Mouse (Mus musculus) megakaryocyte, embryonic 14.5 days (primary cell): ENCODE results near the gene Mblac1. TPM values are rescaled to one million over a fixed set of nuclear protein-coding genes. Genes with fewer than 3 reads are reported as not detected.
A peak's percentile ranks its signal among the peaks of the same experiment; 100 is the strongest.

Experiments
- H3K27me3 ChIP-seq: replicated peaks from 2 replicates; pipeline ENCODE3; 2012; ENCODE audit warnings: inconsistent platforms
- H3K36me3 ChIP-seq: replicated peaks from 2 replicates; pipeline ENCODE3; 2012; ENCODE audit warnings: low read length, inconsistent platforms, mixed read lengths
- H3K4me1 ChIP-seq: 2 replicates; pipeline ENCODE4 v1.6.1; 2012; ENCODE audit warnings: inconsistent platforms
- H3K4me3 ChIP-seq: replicated peaks from 2 replicates; pipeline ENCODE3; 2012; ENCODE audit warnings: moderate library complexity, mild to moderate bottlenecking, inconsistent platforms
- H3K9me3 ChIP-seq: 2 replicates; pipeline ENCODE4 v1.6.1; 2012; ENCODE audit warnings: inconsistent platforms
- FLI1 ChIP-seq: IDR thresholded peaks from 2 replicates; pipeline ENCODE4 v1.6.1; 2012; ENCODE audit warnings: low read length, inconsistent platforms, mixed read lengths
- GATA1 ChIP-seq: IDR thresholded peaks from 3 replicates; pipeline ENCODE4 v1.6.1; 2012; ENCODE audit warnings: mixed read lengths, low read length, inconsistent platforms, borderline replicate concordance
- polyA plus RNA-seq: library from polyadenylated mRNA; stranded (reverse); fragments of >175 nt; gene quantifications from 2 replicates; pipeline ENCODE4 v1.2.3, GENCODE M21; 2012; ENCODE audit warnings: low replicate concordance; ENCODE audit not compliant: insufficient read depth

Gene Mblac1
- polyA plus RNA-seq, 1 experiment: 3.8 TPM

DNA sequence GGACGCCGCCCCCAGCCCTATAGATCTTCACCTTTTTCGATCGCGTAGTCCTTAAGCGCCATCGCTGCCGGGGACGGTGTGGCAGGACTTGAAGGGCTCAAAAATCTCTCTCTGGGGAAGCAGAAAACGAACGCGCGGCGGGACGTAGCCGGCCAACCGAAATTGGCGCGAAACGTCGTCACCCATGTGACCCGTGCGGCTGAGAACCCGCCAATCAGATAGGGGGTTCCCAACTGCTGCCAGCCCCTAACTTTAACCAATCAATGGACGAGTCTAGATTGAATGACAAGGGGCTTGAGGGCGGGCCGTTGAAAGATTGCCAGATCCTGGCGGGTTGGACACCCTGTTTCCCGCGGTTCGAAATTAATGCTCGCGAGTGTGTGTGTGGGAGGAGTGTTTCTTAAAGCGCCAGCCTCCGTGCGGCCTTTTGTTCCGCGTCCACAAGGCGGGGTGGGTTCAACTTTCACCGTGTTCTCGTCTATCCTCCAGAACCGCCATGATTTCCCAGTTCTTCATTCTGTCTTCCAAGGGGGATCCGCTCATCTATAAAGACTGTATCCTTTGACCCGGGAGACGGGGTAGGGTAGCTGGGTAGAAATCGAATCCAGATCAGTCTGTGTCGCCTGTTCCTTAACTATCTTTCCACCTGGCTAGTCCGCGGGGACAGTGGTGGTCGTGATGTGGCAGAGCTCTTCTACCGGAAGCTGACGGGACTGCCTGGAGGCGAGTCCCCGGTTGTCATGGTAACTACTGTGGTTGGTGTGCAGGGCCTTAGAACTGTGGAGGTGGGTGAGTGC, 22.2 kb upstream of the Mblac1 start, which contains the start of the genes Ap4m1 and Mcm7:
TSS of gene Ap4m1 (plus strand) at position 308 of the 797 bp plus-strand sequence.
TSS of gene Mcm7 (minus strand) at position 728 of the 797 bp plus-strand sequence.
- peak within 1 kb of the TSS; percentile 99 for H3K4me3 ChIP-seq
- H3K4me1 ChIP-seq: peaks cover 28% of the 10 kb centered on the region
- no peaks in the 10 kb centered on the region for H3K9me3 ChIP-seq
- no peaks in the 10 kb centered on the region for H3K27me3 ChIP-seq
- TF ChIP-seq GATA1 (no peak), FLI1 (no peak)
- H3K36me3 ChIP-seq: peaks cover 66% of the 10 kb centered on the region

DNA sequence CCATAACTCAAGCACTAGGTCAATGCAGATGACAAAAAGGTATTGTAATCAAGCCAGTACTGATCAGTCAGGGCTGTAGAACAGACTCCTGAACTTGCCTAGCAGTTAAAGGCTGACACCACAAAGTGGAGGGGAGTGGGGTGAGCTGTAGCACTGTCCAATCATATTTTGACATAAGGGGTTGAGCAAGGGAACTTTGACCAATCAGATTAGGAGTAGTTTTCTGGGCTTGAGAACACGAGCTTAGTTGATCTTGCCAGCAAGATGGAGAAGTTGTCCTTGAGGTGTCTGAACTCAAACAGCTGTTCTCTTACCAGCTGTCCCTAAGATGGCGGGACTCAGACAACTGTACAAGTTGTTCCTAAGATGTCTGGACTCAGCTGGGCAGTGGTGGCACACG, 20.9 kb upstream of the Mblac1 start:
- Histone ChIP-seq H3K9me3 (no peaks in the 10 kb centered on the region), H3K27me3 (no peaks in the 10 kb centered on the region), H3K4me3 (no peak overlapping the region), H3K36me3 (peaks cover 66% of the 10 kb centered on the region), H3K4me1 (peaks cover 23% of the 10 kb centered on the region)
- no peak for TF ChIP-seq GATA1
- TF ChIP-seq FLI1: no peak

DNA sequence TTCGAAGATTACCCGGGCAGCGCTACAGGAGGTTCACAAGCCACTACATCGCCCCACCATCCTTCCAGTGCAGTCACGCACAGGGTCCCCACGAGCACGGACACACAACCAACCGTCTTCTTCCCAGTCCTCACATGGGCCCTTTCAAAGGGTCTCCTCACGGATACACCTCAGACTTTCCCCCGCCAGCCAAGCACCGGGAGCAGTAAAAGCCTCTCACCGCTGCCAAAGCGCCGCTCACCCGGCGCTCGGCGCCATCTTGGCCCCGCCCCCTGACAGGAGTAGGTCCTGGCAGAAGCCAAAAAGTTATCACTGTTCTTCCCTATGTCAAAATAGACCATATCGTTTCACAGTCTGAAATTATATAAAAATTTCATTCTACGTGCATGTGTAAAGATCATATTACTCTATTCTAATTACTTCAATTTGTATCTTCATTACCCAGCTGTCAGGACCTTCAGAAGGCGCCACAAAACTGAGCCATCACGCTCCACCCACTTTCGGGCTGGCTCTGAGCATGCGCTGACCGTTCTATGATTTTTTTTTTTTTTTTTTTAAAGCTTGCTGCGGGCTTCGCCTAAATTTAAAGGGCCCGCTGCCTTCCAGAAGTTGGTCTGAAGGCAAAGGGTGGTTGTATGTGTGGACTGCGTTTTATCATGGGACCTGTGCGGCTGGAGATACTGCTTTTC, 7.0 kb upstream of the Mblac1 start, which contains the start of the genes Taf6 and Cnpy4:
TSS of gene Taf6 (minus strand) at position 502 of the 689 bp plus-strand sequence.
TSS of gene Cnpy4 (plus strand) at position 536 of the 689 bp plus-strand sequence.
- no peaks in the 10 kb centered on the region for H3K27me3 ChIP-seq
- H3K4me1 ChIP-seq: peaks cover 24% of the 10 kb centered on the region
- TF ChIP-seq FLI1 (no peak), GATA1 (no peak)
- H3K36me3 ChIP-seq: peaks cover 50% of the 10 kb centered on the region
- peak within 1 kb of the TSS; percentile 99 for H3K4me3 ChIP-seq
- no peaks in the 10 kb centered on the region for H3K9me3 ChIP-seq

GRCm38 (mm10) chr5:138187661-138188306, 6.3 kb upstream of the Mblac1 start:
- Histone ChIP-seq H3K9me3 (no peaks in the 10 kb centered on the region), H3K27me3 (no peaks in the 10 kb centered on the region), H3K4me3 (peak overlapping the region; percentile 99), H3K4me1 (peaks cover 24% of the 10 kb centered on the region), H3K36me3 (peaks cover 50% of the 10 kb centered on the region)
- no peak for TF ChIP-seq GATA1
- TF ChIP-seq FLI1: no peak

- peak overlapping the region; percentile 97 for H3K4me3 ChIP-seq
- peaks cover 5% of the 10 kb centered on the region for H3K27me3 ChIP-seq
- peaks cover 31% of the 10 kb centered on the region for H3K36me3 ChIP-seq
- TF ChIP-seq GATA1 (no peak), FLI1 (no peak)
- peaks cover 29% of the 10 kb centered on the region for H3K4me1 ChIP-seq
- no peaks in the 10 kb centered on the region for H3K9me3 ChIP-seq
These were observed 736 bp downstream of the Mblac1 start for GRCm38 (mm10) chr5:138194755-138195345.

GRCm38 (mm10) chr5:138195463-138195862, 1.3 kb downstream of the Mblac1 start:
- H3K4me1 ChIP-seq: peaks cover 29% of the 10 kb centered on the region

DNA sequence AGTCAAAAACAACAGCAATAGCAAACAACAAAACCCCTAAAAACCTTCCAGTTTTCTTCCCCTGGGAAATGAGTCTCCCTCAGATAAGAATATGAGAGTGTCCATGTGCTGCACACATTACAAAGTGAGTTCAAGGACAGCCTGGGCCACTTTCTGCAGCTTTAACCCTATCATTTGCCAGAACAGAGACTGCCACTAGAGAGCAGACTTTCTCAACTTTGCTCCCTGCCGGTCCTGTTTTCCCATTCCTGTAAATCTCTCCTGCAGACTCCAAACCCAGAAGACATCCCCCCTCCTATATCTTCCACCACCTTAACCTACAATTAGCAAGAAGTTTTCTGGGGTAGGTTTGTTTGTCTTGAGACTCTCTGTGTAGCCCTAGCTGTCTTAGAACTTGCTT, 5.5 kb downstream of the Mblac1 start:
- Histone ChIP-seq H3K27me3 (peaks cover 5% of the 10 kb centered on the region), H3K36me3 (no peaks in the 10 kb centered on the region), H3K4me3 (no peak overlapping the region), H3K4me1 (peaks cover 15% of the 10 kb centered on the region), H3K9me3 (peaks cover 20% of the 10 kb centered on the region)
- TF ChIP-seq FLI1: no peak
- TF ChIP-seq GATA1: no peak

More at GRCm38 (mm10) chr5:138195463-138195862, 1.3 kb downstream of the Mblac1 start:
- Histone ChIP-seq H3K4me3 (no peak overlapping the region), H3K9me3 (no peaks in the 10 kb centered on the region), H3K27me3 (peaks cover 5% of the 10 kb centered on the region), H3K36me3 (peaks cover 25% of the 10 kb centered on the region)
- TF ChIP-seq FLI1: no peak
- TF ChIP-seq GATA1: no peak

- Histone ChIP-seq H3K36me3 (no peaks in the 10 kb centered on the region), H3K27me3 (no peaks in the 10 kb centered on the region), H3K4me1 (no peaks in the 10 kb centered on the region), H3K9me3 (peaks cover 34% of the 10 kb centered on the region), H3K4me3 (no peak overlapping the region)
- TF ChIP-seq FLI1 (no peak), GATA1 (no peak)
These were observed 8.0 kb downstream of the Mblac1 start for GRCm38 (mm10) chr5:138202086-138202485.

DNA sequence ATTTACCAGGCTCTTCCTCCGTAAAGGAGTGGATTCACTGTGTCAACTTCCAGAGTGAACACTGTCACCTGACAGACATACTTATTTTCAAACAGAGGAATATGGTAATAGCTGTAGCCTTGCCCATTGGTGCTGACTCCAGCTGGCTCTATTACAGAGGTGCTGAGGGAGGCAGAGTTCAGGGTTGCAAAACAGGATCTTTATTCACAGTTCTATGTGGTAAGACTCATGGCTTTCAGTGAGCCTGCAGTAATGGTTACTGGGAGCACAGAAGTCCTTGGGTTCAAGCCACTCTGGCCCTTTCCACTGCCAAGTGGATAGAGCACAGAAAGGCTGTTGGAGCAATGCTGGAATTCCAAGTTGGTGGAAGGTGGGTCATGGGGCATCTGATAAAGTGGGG, 13.1 kb downstream of the Mblac1 start:
- peaks cover 50% of the 10 kb centered on the region for H3K9me3 ChIP-seq
- peaks cover 1% of the 10 kb centered on the region for H3K27me3 ChIP-seq
- no peaks in the 10 kb centered on the region for H3K36me3 ChIP-seq
- TF ChIP-seq GATA1: no peak
- TF ChIP-seq FLI1: no peak
- no peak overlapping the region for H3K4me3 ChIP-seq
- H3K4me1 ChIP-seq: peaks cover 4% of the 10 kb centered on the region; the same call in 1 of the 2 replicates
